Mouse (Mus musculus) thymus, adult 2 months (tissue): ENCODE results near the gene Ets2.

Experiments used
- CTCF ChIP-seq: fragments of 200-500 bp; IDR thresholded peaks from 2 replicates; pipeline ENCODE4 v1.5.1; 2012; ENCODE audit warnings: mild to moderate bottlenecking, control low read depth, low read length, moderate library complexity, borderline replicate concordance; ENCODE audit not compliant: control insufficient read depth, poor library complexity, insufficient read depth; ENCODE audit errors: extremely low read depth
- POLR2A ChIP-seq: fragments of 200-500 bp; IDR thresholded peaks from 2 replicates; pipeline ENCODE4 v1.6.1; 2012; ENCODE audit warnings: mild to moderate bottlenecking, low read length, control low read depth, moderate library complexity; ENCODE audit not compliant: control insufficient read depth, poor library complexity, insufficient read depth; ENCODE audit errors: extremely low read depth

GRCm38 (mm10) chr16:95708211-95709004 is 6.5 kb downstream of the Ets2 start:
- TF ChIP-seq CTCF (no peak), POLR2A (no peak)
